Mouse (Mus musculus) ovary, postnatal 10 days (tissue): ENCODE data around the gene Mier2.

Experiments used
- DNase-seq: peaks from one replicate; pipeline ENCODE4 v3.0.0; 2022; ENCODE audit warnings: low spot score

The Mier2 gene

DNA sequence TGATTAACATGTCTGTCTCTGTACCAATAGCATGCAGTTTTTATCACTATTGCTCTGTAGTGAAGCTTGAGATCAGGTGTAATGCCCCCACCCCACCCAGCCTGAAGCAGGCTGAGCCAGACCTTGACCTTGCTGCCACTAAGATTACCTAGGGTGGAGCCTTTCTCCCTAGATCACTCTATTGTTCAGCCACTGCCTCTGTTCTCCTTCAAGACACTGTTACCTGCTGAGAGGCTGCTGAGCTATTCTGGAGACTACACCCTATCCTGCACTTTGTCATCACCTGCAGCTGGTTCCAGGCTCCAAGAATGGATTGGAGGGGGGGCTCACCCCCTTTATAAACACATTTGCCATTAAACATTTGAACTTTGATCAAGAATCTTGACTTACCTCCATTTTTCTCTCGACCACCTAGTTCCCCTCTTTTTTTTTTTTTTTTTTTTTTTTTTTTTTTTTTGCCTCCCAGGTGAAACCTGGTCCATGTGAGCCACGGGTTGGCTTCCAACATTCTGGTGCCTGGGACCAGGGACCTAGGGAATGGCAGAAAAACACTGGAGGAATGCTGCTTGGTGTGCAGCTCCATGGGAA is 58.2 kb downstream of the Mier2 start:
- DNase-seq, result no peak

DNA sequence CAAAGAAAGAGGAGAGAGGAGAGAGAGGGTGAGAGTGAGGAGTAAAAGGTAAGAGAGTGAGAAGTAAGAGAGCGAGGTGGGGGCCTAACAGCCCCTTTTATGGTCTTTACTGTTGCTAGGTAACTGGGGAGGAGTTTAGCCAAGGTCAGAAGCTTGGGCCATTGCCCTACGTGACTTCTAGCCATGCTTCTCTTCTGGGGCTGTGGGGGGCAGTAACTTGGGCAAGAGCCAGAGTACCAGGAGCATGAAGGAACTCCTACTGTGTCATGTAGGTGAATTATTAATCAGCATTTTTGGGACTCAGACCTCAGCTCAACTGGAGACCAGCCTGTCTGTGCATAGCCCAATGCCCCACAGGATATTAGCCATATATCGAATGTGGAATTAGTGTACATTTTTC is 59.1 kb downstream of the Mier2 start:
- no peak for DNase-seq
